Mouse (Mus musculus) kidney, adult 2 months (tissue): Measurements from ENCODE around the gene Rbms1. TPM values are rescaled to one million over a fixed set of nuclear protein-coding genes. Genes with fewer than 3 reads are reported as not detected.

ENCODE experiments used
- DNase-seq: peaks from one replicate; pipeline ENCODE4 v3.0.0; 2021
- H3K27ac ChIP-seq: fragments of 200-500 bp; 2 replicates; pipeline ENCODE4 v1.5.1; 2012; ENCODE audit warnings: low read depth, low read length, control low read depth, inconsistent platforms; ENCODE audit not compliant: insufficient read depth
- H3K27me3 ChIP-seq: fragments of 200-500 bp; replicated peaks from 2 replicates; pipeline ENCODE4 v1.6.1; 2012; ENCODE audit warnings: mild to moderate bottlenecking, moderate library complexity, low read length, inconsistent platforms; ENCODE audit not compliant: control insufficient read depth, insufficient read depth
- H3K36me3 ChIP-seq: fragments of 200-500 bp; 2 replicates; pipeline ENCODE4 v1.6.1; 2012; ENCODE audit warnings: mild to moderate bottlenecking, moderate library complexity, low read length, inconsistent platforms; ENCODE audit not compliant: control insufficient read depth, insufficient read depth
- H3K4me1 ChIP-seq: fragments of 200-500 bp; 2 replicates; pipeline ENCODE4 v1.6.1; 2011; ENCODE audit warnings: low read length; ENCODE audit not compliant: control insufficient read depth, insufficient read depth
- H3K4me3 ChIP-seq: fragments of 200-500 bp; 2 replicates; pipeline ENCODE4 v1.5.1; 2011; ENCODE audit warnings: mild to moderate bottlenecking, low read depth, low read length, control low read depth; ENCODE audit not compliant: insufficient read depth
- CTCF ChIP-seq: fragments of 200-500 bp; conservative IDR thresholded peaks from 2 replicates; pipeline ENCODE4 v1.5.1; 2011; ENCODE audit warnings: low read depth, mild to moderate bottlenecking, control low read depth, low read length, moderate library complexity, mixed read lengths; ENCODE audit not compliant: insufficient read depth, insufficient read length
- POLR2A ChIP-seq: fragments of 200-500 bp; IDR thresholded peaks from one replicate; pipeline ENCODE4 v1.6.1; 2011; ENCODE audit warnings: low read depth, low read length, control low read depth
- WGBS: fragments of 180-500 bp; shearing (Covaris S2); methylation state at CpG from one replicate; pipeline ENCODE4 v1.1.7; 2018; 5-methylcytosine and 5-hydroxymethylcytosine counted together
- polyA plus RNA-seq: library from polyadenylated mRNA; depleted of rRNA; stranded (reverse); fragments of >200 nt; gene quantifications from 2 replicates; pipeline ENCODE4 v1.2.3, GENCODE M21; 2012

Gene Rbms1
- polyA plus RNA-seq, 1 experiment = 73.8 TPM

DNA sequence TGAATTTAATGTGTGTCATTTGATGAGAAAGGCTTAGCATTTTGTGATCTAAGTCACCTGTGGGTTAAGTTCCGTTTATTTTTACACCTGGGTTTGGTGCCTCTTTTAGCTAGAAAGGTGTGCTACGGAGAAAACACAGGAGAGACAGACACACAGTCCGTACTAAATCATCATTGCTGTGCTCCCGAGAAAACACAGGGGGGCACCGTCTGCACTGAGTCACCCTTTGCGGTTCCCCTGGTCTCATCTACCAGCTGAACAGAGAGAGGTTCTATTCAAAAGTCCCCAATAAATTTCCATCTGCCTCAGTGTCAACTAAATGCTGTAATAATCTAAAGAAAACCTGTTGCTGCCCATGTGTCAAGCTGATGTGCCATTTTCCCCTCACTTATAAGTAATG is 232.1 kb downstream of the Rbms1 start:
- peaks cover 8% of the 10 kb centered on the region; the same call in 1 of the 2 replicates for H3K4me1 ChIP-seq
- H3K27me3 ChIP-seq = no peaks in the 10 kb centered on the region
- DNase-seq = no peak
- TF ChIP-seq POLR2A = no peak
- peak; percentile 23 for TF ChIP-seq CTCF
- WGBS = 79% methylated on average over 6 of the region's 6 CpGs
- H3K27ac ChIP-seq = no peak overlapping the region
- no peak overlapping the region for H3K4me3 ChIP-seq
- no peaks in the 10 kb centered on the region for H3K36me3 ChIP-seq

DNA sequence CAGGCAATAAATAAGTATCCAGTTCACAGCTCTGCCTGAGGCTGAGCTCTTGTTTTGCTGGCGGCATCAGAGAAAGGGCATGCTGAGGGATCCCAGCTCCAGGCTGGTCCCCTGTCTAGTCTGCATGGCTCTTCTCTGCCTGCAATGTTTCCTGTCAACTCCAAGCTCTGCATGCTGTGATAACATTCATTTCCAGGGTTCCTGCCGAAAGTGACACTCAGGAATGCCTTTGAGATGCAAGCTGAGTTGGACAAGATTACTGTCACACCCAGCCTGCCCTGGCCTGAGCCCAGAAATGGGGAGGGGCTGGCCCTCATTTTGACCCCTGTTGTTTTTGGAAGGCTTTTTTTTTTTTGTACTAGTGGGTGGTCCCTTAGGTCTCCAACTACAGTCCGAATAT is 233.0 kb downstream of the Rbms1 start:
- H3K36me3 ChIP-seq = no peaks in the 10 kb centered on the region
- TF ChIP-seq POLR2A (no peak), CTCF (no peak)
- 36% methylated on average over 3 of the region's 3 CpGs for WGBS
- peak; percentile 83 for DNase-seq
- no peak overlapping the region for H3K4me3 ChIP-seq
- no peaks in the 10 kb centered on the region for H3K27me3 ChIP-seq
- H3K4me1 ChIP-seq = peaks cover 8% of the 10 kb centered on the region; the same call in 1 of the 2 replicates
- peak overlapping the region; percentile 24; the same call in 1 of the 2 replicates for H3K27ac ChIP-seq

DNA sequence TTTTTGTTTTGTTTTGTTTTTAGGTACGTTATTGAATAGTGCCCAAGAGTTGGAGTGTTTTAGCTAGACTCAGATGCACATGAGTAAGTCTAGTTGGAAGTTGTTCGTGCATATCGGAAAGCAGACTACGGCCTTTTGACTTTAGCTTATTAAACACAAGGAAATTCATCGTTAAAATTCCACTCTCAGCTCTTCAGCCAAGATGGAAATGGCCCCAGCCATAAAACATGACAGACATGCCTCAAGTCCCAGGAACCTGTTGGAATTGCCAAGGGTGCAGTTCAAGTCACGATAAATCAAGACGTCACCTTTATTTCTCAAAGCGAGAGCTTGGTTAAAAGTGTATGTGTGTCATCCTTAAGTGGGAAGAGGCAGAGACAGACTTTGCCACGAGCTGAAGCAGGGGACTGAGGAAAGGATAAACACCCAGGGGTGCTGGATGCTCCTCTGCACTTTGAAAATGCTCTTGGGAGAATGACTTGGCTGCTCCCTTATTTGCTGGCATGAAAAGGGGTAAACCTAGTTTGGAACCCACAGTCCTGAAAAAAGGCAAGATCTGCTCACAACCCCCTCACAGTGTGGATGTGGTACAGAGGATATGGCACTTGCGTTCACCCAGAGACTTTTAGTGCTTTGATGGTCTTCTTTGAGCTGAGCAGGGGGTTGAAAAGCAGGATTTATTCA is 233.9 kb downstream of the Rbms1 start:
- Histone ChIP-seq H3K4me3 (no peak overlapping the region), H3K27me3 (no peaks in the 10 kb centered on the region), H3K36me3 (no peaks in the 10 kb centered on the region), H3K4me1 (peaks cover 8% of the 10 kb centered on the region; the same call in 1 of the 2 replicates), H3K27ac (peak overlapping the region; percentile 21; the same call in 1 of the 2 replicates)
- 25% methylated on average over 10 of the region's 10 CpGs for WGBS
- peak; percentile 83 for DNase-seq
- no peak for TF ChIP-seq CTCF
- no peak for TF ChIP-seq POLR2A

DNA sequence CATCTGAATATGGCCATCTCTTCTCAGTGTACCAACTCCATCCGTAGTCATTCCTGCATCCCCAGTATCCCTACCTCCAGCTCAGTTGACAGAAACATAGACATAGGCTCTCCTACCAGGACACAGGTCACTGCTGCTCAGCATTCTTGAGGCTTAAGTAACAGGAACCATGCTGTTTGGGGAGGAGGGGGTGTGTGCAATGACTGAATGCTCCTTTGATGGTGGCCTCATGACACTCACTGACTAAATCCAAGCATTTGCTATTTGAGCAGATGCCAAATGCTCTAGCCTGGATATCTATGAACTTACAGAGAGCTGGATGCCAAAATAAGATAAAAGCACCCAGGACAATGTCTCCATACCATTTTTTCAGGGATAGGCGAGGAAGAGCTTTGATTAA is 238.3 kb downstream of the Rbms1 start:
- H3K4me1 ChIP-seq = peaks cover 12% of the 10 kb centered on the region; the same call in 1 of the 2 replicates
- no peak for TF ChIP-seq POLR2A
- no peak for TF ChIP-seq CTCF
- H3K36me3 ChIP-seq = no peaks in the 10 kb centered on the region
- no peak for DNase-seq
- no peak overlapping the region for H3K27ac ChIP-seq
- H3K27me3 ChIP-seq = no peaks in the 10 kb centered on the region
- 87% methylated on average over 2 of the region's 2 CpGs for WGBS
- no peak overlapping the region for H3K4me3 ChIP-seq

DNA sequence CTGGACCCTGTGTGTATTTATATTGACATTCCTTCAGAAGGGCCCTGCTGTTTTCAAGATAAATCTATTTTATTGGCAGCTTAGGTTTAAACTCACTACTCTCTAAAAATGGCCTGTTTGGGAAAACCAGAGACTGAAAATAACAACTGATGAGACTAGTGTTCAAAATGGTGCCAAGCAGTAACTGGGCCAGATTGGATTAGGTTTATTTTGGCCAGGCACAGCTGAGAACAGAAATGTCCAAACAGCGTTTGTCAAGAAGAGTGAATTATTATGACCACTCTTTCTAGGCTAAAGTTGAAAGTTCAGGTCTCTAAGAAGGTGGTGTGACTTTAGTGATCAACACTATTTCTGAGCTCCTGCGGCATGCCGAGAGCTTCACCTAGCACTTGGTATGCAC is 240.0 kb downstream of the Rbms1 start:
- no peak for TF ChIP-seq POLR2A
- TF ChIP-seq CTCF = no peak
- no peaks in the 10 kb centered on the region for H3K36me3 ChIP-seq
- H3K27ac ChIP-seq = no peak overlapping the region
- H3K4me3 ChIP-seq = no peak overlapping the region
- 60% methylated on average over 3 of the region's 3 CpGs for WGBS
- H3K4me1 ChIP-seq = peaks cover 10% of the 10 kb centered on the region; the same call in 1 of the 2 replicates
- H3K27me3 ChIP-seq = no peaks in the 10 kb centered on the region
- no peak for DNase-seq

DNA sequence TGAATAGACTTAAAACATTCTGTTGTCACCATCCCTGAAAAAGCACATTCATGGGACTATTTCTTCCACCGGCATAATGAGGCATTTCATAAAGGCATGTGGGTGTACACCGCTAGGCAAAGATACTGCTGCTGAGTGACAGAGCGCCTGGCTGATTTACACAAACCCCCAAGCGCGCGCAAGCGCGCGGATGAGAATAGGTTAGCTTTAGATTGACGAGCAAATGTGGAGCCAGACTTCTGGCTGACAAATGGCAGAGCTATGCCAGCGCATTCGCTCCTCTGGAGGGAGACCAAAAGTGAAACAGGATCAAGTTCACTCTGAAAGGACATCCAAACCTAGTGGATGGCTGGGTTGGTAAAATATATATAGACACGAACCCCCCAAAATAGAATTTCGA is 240.5 kb downstream of the Rbms1 start, which contains the start of gene Itgb6:
TSS of gene Itgb6 (minus strand) at position 130 of the 400 bp plus-strand sequence.
- Histone ChIP-seq H3K36me3 (no peaks in the 10 kb centered on the region), H3K27me3 (no peaks in the 10 kb centered on the region), H3K4me3 (no peak within 1 kb of the TSS), H3K4me1 (peaks cover 10% of the 10 kb centered on the region; the same call in 1 of the 2 replicates), H3K27ac (no peak within 1 kb of the TSS)
- no peak for DNase-seq
- no peak for TF ChIP-seq CTCF
- no peak for TF ChIP-seq POLR2A
- 82% methylated on average over 14 of the region's 14 CpGs for WGBS

DNA sequence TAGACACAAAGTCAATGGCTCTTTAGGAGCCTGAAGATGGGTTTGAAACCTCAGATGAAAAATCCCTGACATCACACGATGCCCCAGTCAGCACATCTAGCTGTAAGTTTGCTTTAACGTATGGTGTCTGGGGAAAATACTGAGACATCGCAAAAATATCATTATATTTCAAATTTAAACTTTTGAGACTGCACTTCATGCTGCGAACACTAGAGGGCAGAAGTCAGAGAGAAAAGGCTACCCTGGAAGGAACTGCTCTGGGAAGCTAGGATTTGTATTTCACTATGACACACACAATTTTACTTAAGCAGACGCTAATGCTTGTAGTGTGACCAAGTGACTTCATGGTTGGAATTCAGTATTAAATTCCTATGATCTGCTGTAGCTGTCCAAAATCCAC is 242.1 kb downstream of the Rbms1 start:
- Histone ChIP-seq H3K36me3 (no peaks in the 10 kb centered on the region), H3K27ac (peak overlapping the region; percentile 89)
- TF ChIP-seq POLR2A (no peak), CTCF (peak; percentile 46)

More for the DNA sequence above, 242.1 kb downstream of the Rbms1 start:
- Histone ChIP-seq H3K27me3 (no peaks in the 10 kb centered on the region), H3K4me3 (no peak overlapping the region), H3K4me1 (peaks cover 18% of the 10 kb centered on the region)
- 17% methylated on average over 5 of the region's 5 CpGs for WGBS
- peak; percentile 57 for DNase-seq
